In the genomic region with DNA sequence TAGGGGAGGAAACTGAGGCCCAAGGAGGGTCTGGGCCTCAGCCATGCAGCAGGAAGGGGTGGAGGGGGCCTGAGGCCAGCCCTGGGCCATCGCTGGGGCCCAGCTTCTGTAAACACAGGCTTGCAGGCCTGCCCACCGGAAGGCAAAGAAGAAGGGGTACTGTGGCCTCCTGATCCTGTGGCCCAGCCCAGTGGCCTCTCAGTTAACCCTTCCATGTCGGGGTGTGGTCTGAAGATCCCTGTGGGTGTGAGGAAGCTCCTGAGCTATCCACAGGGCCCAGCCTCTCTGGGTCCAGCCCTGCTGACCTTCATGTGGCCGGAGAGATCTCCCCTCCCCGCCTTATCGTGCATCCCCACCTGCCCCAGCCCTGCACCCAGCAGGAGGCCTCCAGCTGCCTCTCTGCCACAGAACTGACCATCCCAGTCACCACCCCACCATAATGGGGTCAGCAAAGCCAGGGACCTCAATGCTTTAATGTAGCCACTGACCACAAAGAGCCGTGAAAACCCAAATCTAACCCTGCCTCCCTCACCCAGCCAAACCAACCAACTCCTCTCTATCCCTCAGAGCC, we compare ENCODE assay signal across 9 mouse cellular contexts. TPM values are rescaled to one million over a fixed set of nuclear protein-coding genes. Genes with fewer than 3 reads are reported as not detected.
DNase-seq lines count a peak whose midpoint lies in the region; ATAC-seq and TF ChIP-seq lines count a peak whose summit lies in the region.
"Had no signal": no experiment of that assay in that cellular context is flagged by ENCODE, and none has a peak within 500 bp of the region (broad histone marks: within the 10 kb centered on the region; RNA-seq: fewer than 3 reads in every experiment).

No protein-coding gene starts in this region.

- H3K4me2 ChIP-seq in forebrain, embryonic 11.5 days (ENCODE audit: low read depth, low read length, severe bottlenecking): peak overlapping the region; percentile 8; the same call in 1 of the 2 replicates
- no peak overlapping the region for H3K4me2 ChIP-seq in forebrain, postnatal 0 days (ENCODE audit: low read depth)
- no peak overlapping the region; the same call in 1 of the 2 replicates for H3K4me2 ChIP-seq in lung, embryonic 16.5 days (ENCODE audit: low read depth, low read length)
- H3K4me2 ChIP-seq in intestine, embryonic 16.5 days (ENCODE audit: low read depth, low read length): peak overlapping the region; percentile 56
- no peak overlapping the region for H3K4me2 ChIP-seq in myocyte (ENCODE audit: low read depth)

- H3K27me3 ChIP-seq in forebrain, embryonic 11.5 days (ENCODE audit: control insufficient read depth, insufficient read depth, low read length): no peaks in the 10 kb centered on the region
- H3K27me3 ChIP-seq in forebrain, postnatal 0 days (ENCODE audit: insufficient read depth, low read length): no peaks in the 10 kb centered on the region
- H3K27me3 ChIP-seq in lung, embryonic 16.5 days (ENCODE audit: control insufficient read depth, insufficient read depth, low read depth, low read length): no peaks in the 10 kb centered on the region
- H3K27me3 ChIP-seq in intestine, embryonic 16.5 days (replicated peaks; ENCODE audit: control insufficient read depth, insufficient read depth, low read length): no peaks in the 10 kb centered on the region
- no peaks in the 10 kb centered on the region for H3K27me3 ChIP-seq in myocyte (ENCODE audit: control insufficient read depth, insufficient read depth, insufficient read length)

- no peak overlapping the region; the same call in 1 of the 2 replicates for H3K27ac ChIP-seq in forebrain, embryonic 11.5 days (ENCODE audit: low read depth, low read length)
- H3K27ac ChIP-seq in forebrain, postnatal 0 days (ENCODE audit: low read depth, low read length): no peak overlapping the region
- H3K27ac ChIP-seq in lung, embryonic 16.5 days (ENCODE audit: low read length): peak overlapping the region; percentile 93; the same call in 1 of the 2 replicates
- peak overlapping the region; percentile 91 for H3K27ac ChIP-seq in intestine, embryonic 16.5 days (ENCODE audit: low read length)

- WGBS in forebrain, embryonic 11.5 days: 8% methylated on average over 7 of the region's 7 CpGs
- WGBS in forebrain, postnatal 0 days: 34% methylated on average over 7 of the region's 7 CpGs
- 31% methylated on average over 7 of the region's 7 CpGs for WGBS in lung, embryonic 16.5 days
- WGBS in intestine, embryonic 16.5 days: 22% methylated on average over 7 of the region's 7 CpGs

- ATAC-seq in forebrain, embryonic 11.5 days (replicated peaks; ENCODE audit: low FRiP score): no peak
- no peak for ATAC-seq in forebrain, postnatal 0 days
- peak; percentile 24; the same call in 1 of the 2 replicates for ATAC-seq in lung, embryonic 16.5 days (ENCODE audit: low read depth)
- ATAC-seq in intestine, embryonic 16.5 days: peak; percentile 47

- no peak for DNase-seq in forebrain, embryonic 11.5 days (ENCODE audit: low spot score)
- no peak for DNase-seq in forebrain, postnatal 0 days
- DNase-seq in lung, postnatal 10 days: no peak
- DNase-seq in thymus, postnatal 0 days (ENCODE audit: low spot score): no peak
- no peak for DNase-seq in adrenal gland, adult (ENCODE audit: inconsistent age in 2 of 2, low spot score in 1 of 2)
- DNase-seq: cerebellum, adult 2 months had no signal

- H3K9me3 ChIP-seq in forebrain, embryonic 11.5 days (ENCODE audit: control insufficient read depth, low read length): no peaks in the 10 kb centered on the region
- no peaks in the 10 kb centered on the region for H3K9me3 ChIP-seq in forebrain, postnatal 0 days (ENCODE audit: low read length)
- no peaks in the 10 kb centered on the region for H3K9me3 ChIP-seq in lung, embryonic 16.5 days (ENCODE audit: control insufficient read depth, low read length)
- no peaks in the 10 kb centered on the region for H3K9me3 ChIP-seq in intestine, embryonic 16.5 days (ENCODE audit: control insufficient read depth, low read length)

- H3K4me3 ChIP-seq in forebrain, embryonic 11.5 days (ENCODE audit: low read depth, low read length): no peak overlapping the region
- H3K4me3 ChIP-seq in forebrain, postnatal 0 days (ENCODE audit: low read depth, low read length): no peak overlapping the region
- no peak overlapping the region for H3K4me3 ChIP-seq in lung, embryonic 16.5 days (ENCODE audit: low read length)
- H3K4me3 ChIP-seq in intestine, embryonic 16.5 days (ENCODE audit: low read length): peak overlapping the region; percentile 24
- H3K4me3 ChIP-seq in myocyte: no peak overlapping the region

- peaks cover 23% of the 10 kb centered on the region for H3K4me1 ChIP-seq in forebrain, embryonic 11.5 days (replicated peaks; ENCODE audit: control insufficient read depth, insufficient read depth, low read length)
- no peaks in the 10 kb centered on the region for H3K4me1 ChIP-seq in forebrain, postnatal 0 days (ENCODE audit: insufficient read depth)
- peaks cover 31% of the 10 kb centered on the region for H3K4me1 ChIP-seq in lung, embryonic 16.5 days (replicated peaks; ENCODE audit: control insufficient read depth, insufficient read depth, low read length)
- H3K4me1 ChIP-seq in intestine, embryonic 16.5 days (ENCODE audit: control insufficient read depth, insufficient read depth, low read length): peaks cover 40% of the 10 kb centered on the region

- H3K9ac ChIP-seq in forebrain, embryonic 11.5 days (ENCODE audit: low read length): peak overlapping the region; percentile 39
- no peak overlapping the region for H3K9ac ChIP-seq in forebrain, postnatal 0 days
- peak overlapping the region; percentile 34; the same call in 1 of the 2 replicates for H3K9ac ChIP-seq in lung, embryonic 16.5 days (ENCODE audit: low read length)
- H3K9ac ChIP-seq in intestine, embryonic 16.5 days (ENCODE audit: low read depth, low read length): peak overlapping the region; percentile 65

- TF ChIP-seq POLR2A in myocyte (IDR thresholded peaks at IDR 0.05; ENCODE audit: insufficient read length, low read depth): no peak

- TF ChIP-seq CTCF in forebrain, postnatal 0 days (IDR thresholded peaks at IDR 0.05; ENCODE audit: low read depth): no peak

- no peak overlapping the region for H3ac ChIP-seq in myocyte (ENCODE audit: control insufficient read depth, insufficient read length)

- H3K79me2 ChIP-seq in myocyte (ENCODE audit: control insufficient read depth, insufficient read depth): no peaks in the 10 kb centered on the region

- H3K36me3 ChIP-seq in forebrain, embryonic 11.5 days (ENCODE audit: control insufficient read depth, insufficient read depth, low read length): no peaks in the 10 kb centered on the region; the same call in 1 of the 2 replicates
- H3K36me3 ChIP-seq in forebrain, postnatal 0 days (ENCODE audit: insufficient read depth): peaks cover 19% of the 10 kb centered on the region
- peaks cover 20% of the 10 kb centered on the region for H3K36me3 ChIP-seq in lung, embryonic 16.5 days (ENCODE audit: control insufficient read depth, insufficient read depth, low read length)
- H3K36me3 ChIP-seq in intestine, embryonic 16.5 days (ENCODE audit: control insufficient read depth, insufficient read depth, low read length): peaks cover 18% of the 10 kb centered on the region
- H3K36me3 ChIP-seq in myocyte (ENCODE audit: control insufficient read depth, insufficient read depth): peaks cover 4% of the 10 kb centered on the region

RNA-seq across cellular contexts. Expression of gene Wdr18, which starts 13.1 kb away (rescaled TPM):
- polyA plus RNA-seq in forebrain, embryonic 11.5 days (2014; fragmentation: Nextera tagmentation; extraction: Ambion mirVana): 111 and 112 TPM in 2 replicates
- 58.2 and 84.6 TPM in 2 replicates for total RNA-seq in forebrain, postnatal 0 days (2014; rRNA removed)
- polyA plus RNA-seq in forebrain, postnatal 0 days (2015; fragmentation: Nextera tagmentation; extraction: Ambion mirVana): 91.9 and 107 TPM in 2 replicates
- polyA plus RNA-seq in lung, embryonic 16.5 days (2015; fragmentation: Nextera tagmentation; extraction: Ambion mirVana): 76.7 and 83.0 TPM in 2 replicates
- polyA plus RNA-seq in intestine, embryonic 16.5 days (2015; fragmentation: Nextera tagmentation; extraction: Ambion mirVana): 86.2 and 96.6 TPM in 2 replicates
- polyA plus RNA-seq in myocyte (2012; fragmentation: generic; extraction: Trizol): 35.1 TPM
- 77.5 and 85.8 TPM in 2 replicates for polyA plus RNA-seq in thymus, postnatal 0 days (2015; fragmentation: Nextera tagmentation; extraction: Ambion mirVana)

RNA-seq across cellular contexts. Expression of gene Arid3a, which starts 20.0 kb away (rescaled TPM):
- 5.4 and 6.6 TPM in 2 replicates for polyA plus RNA-seq in forebrain, embryonic 11.5 days (2014; fragmentation: Nextera tagmentation; extraction: Ambion mirVana)
- 7.1 and 7.9 TPM in 2 replicates for total RNA-seq in forebrain, postnatal 0 days (2014; rRNA removed)
- polyA plus RNA-seq in forebrain, postnatal 0 days (2015; fragmentation: Nextera tagmentation; extraction: Ambion mirVana): 1.0 and 2.1 TPM in 2 replicates
- polyA plus RNA-seq in lung, embryonic 16.5 days (2015; fragmentation: Nextera tagmentation; extraction: Ambion mirVana): 4.1 and 4.8 TPM in 2 replicates
- polyA plus RNA-seq in intestine, embryonic 16.5 days (2015; fragmentation: Nextera tagmentation; extraction: Ambion mirVana): 19.4 and 22.1 TPM in 2 replicates
- polyA plus RNA-seq in myocyte (2012; fragmentation: generic; extraction: Trizol): 1.2 TPM
- 3.7 TPM in 2 replicates for polyA plus RNA-seq in thymus, postnatal 0 days (2015; fragmentation: Nextera tagmentation; extraction: Ambion mirVana)

RNA-seq across cellular contexts. Expression of gene Grin3b, which starts 23.7 kb away (rescaled TPM):
- polyA plus RNA-seq in forebrain, embryonic 11.5 days (2014; fragmentation: Nextera tagmentation; extraction: Ambion mirVana): 0.29 and 0.33 TPM in 2 replicates
- total RNA-seq in forebrain, postnatal 0 days (2014; rRNA removed): 0.14 and 0.15 TPM in 2 replicates
- polyA plus RNA-seq in forebrain, postnatal 0 days (2015; fragmentation: Nextera tagmentation; extraction: Ambion mirVana): 0.09 and 0.18 TPM in 2 replicates
- 0.25 and 0.75 TPM in 2 replicates for polyA plus RNA-seq in lung, embryonic 16.5 days (2015; fragmentation: Nextera tagmentation; extraction: Ambion mirVana)
- 0.15 and 0.16 TPM in 2 replicates for polyA plus RNA-seq in intestine, embryonic 16.5 days (2015; fragmentation: Nextera tagmentation; extraction: Ambion mirVana)
- polyA plus RNA-seq in myocyte (2012; fragmentation: generic; extraction: Trizol): 0.73 TPM
- 0.09 and 0.20 TPM in 2 replicates for polyA plus RNA-seq in thymus, postnatal 0 days (2015; fragmentation: Nextera tagmentation; extraction: Ambion mirVana)

RNA-seq across cellular contexts. Expression of gene R3hdm4, which starts 25.8 kb away (rescaled TPM):
- 135 and 145 TPM in 2 replicates for polyA plus RNA-seq in forebrain, embryonic 11.5 days (2014; fragmentation: Nextera tagmentation; extraction: Ambion mirVana)
- total RNA-seq in forebrain, postnatal 0 days (2014; rRNA removed): 117 and 129 TPM in 2 replicates
- polyA plus RNA-seq in forebrain, postnatal 0 days (2015; fragmentation: Nextera tagmentation; extraction: Ambion mirVana): 282 and 333 TPM in 2 replicates
- polyA plus RNA-seq in lung, embryonic 16.5 days (2015; fragmentation: Nextera tagmentation; extraction: Ambion mirVana): 151 and 155 TPM in 2 replicates
- polyA plus RNA-seq in intestine, embryonic 16.5 days (2015; fragmentation: Nextera tagmentation; extraction: Ambion mirVana): 105 and 116 TPM in 2 replicates
- 69.0 TPM for polyA plus RNA-seq in myocyte (2012; fragmentation: generic; extraction: Trizol)
- polyA plus RNA-seq in thymus, postnatal 0 days (2015; fragmentation: Nextera tagmentation; extraction: Ambion mirVana): 129 and 131 TPM in 2 replicates

RNA-seq across cellular contexts. Expression of gene Kiss1r, which starts 30.1 kb away (rescaled TPM):
- polyA plus RNA-seq in forebrain, embryonic 11.5 days (2014; fragmentation: Nextera tagmentation; extraction: Ambion mirVana): 0.55 and 1.0 TPM in 2 replicates
- total RNA-seq in forebrain, postnatal 0 days (2014; rRNA removed): 4.2 and 5.4 TPM in 2 replicates
- 3.4 and 3.6 TPM in 2 replicates for polyA plus RNA-seq in forebrain, postnatal 0 days (2015; fragmentation: Nextera tagmentation; extraction: Ambion mirVana)
- polyA plus RNA-seq in lung, embryonic 16.5 days (2015; fragmentation: Nextera tagmentation; extraction: Ambion mirVana): 1.0 and 1.1 TPM in 2 replicates
- 0.68 and 0.69 TPM in 2 replicates for polyA plus RNA-seq in intestine, embryonic 16.5 days (2015; fragmentation: Nextera tagmentation; extraction: Ambion mirVana)
- 0.59 TPM for polyA plus RNA-seq in myocyte (2012; fragmentation: generic; extraction: Trizol)
- 0.48 and 1.2 TPM in 2 replicates for polyA plus RNA-seq in thymus, postnatal 0 days (2015; fragmentation: Nextera tagmentation; extraction: Ambion mirVana)

Comparison
In these comparisons a context has a peak if more than half of its experiments do, and no peak if none do; other contexts are left out.
1. H3K4me2 ChIP-seq: peak in forebrain, embryonic 11.5 days (single experiment) and intestine, embryonic 16.5 days (single experiment); none in forebrain, postnatal 0 days (single experiment), lung, embryonic 16.5 days (single experiment) and myocyte (single experiment).
2. ATAC-seq: peak in lung, embryonic 16.5 days (single experiment) and intestine, embryonic 16.5 days (single experiment); none in forebrain, embryonic 11.5 days (single experiment) and forebrain, postnatal 0 days (single experiment).
3. H3K27ac ChIP-seq: peak in lung, embryonic 16.5 days (single experiment) and intestine, embryonic 16.5 days (single experiment); none in forebrain, embryonic 11.5 days (single experiment) and forebrain, postnatal 0 days (single experiment).